Mouse (Mus musculus) intestine, embryonic 16.5 days (tissue): Measurements from ENCODE around the gene Zc3h12a. TPM values are rescaled to one million over a fixed set of nuclear protein-coding genes. Genes with fewer than 3 reads are reported as not detected.

Source experiments
- ATAC-seq: fragments of 200-750 bp; cut with Nextera tagmentation; 2 replicates; pipeline ENCODE4 v1.8.0; 2017; ENCODE audit warnings: moderate TSS enrichment, moderate library complexity
- H3K27ac ChIP-seq: fragments of 300-500 bp; sonication (generic); 2 replicates; pipeline ENCODE4 v1.5.1; 2014; ENCODE audit warnings: mild to moderate bottlenecking, low read length
- H3K27me3 ChIP-seq: fragments of 300-500 bp; sonication (generic); replicated peaks from 2 replicates; pipeline ENCODE4 v1.6.1; 2014; ENCODE audit warnings: low read length, control low read depth, mixed read lengths; ENCODE audit not compliant: control insufficient read depth, insufficient read depth
- H3K36me3 ChIP-seq: fragments of 300-500 bp; sonication (generic); 2 replicates; pipeline ENCODE4 v1.6.1; 2014; ENCODE audit warnings: low read length, control low read depth; ENCODE audit not compliant: control insufficient read depth, insufficient read depth
- H3K4me1 ChIP-seq: fragments of 300-500 bp; sonication (generic); 2 replicates; pipeline ENCODE4 v1.6.1; 2014; ENCODE audit warnings: low read length, control low read depth, mixed read lengths; ENCODE audit not compliant: control insufficient read depth, insufficient read depth
- H3K4me2 ChIP-seq: fragments of 300-500 bp; sonication (generic); 2 replicates; pipeline ENCODE4 v1.6.1; 2014; ENCODE audit warnings: low read depth, low read length, control low read depth
- H3K4me3 ChIP-seq: fragments of 300-500 bp; sonication (generic); 2 replicates; pipeline ENCODE4 v1.5.1; 2014; ENCODE audit warnings: mild to moderate bottlenecking, low read length
- H3K9ac ChIP-seq: fragments of 300-500 bp; sonication (generic); 2 replicates; pipeline ENCODE4 v1.6.1; 2014; ENCODE audit warnings: low read depth, low read length
- H3K9me3 ChIP-seq: fragments of 300-500 bp; sonication (generic); 2 replicates; pipeline ENCODE4 v1.6.1; 2016; ENCODE audit warnings: low read length, control low read depth; ENCODE audit not compliant: control insufficient read depth
- WGBS: fragments of 180-500 bp; shearing (Covaris S2); extraction: QIAGEN DNeasy Blood & Tissue Kit; methylation state at CpG from one replicate; pipeline ENCODE4 v1.1.7; 2014; 5-methylcytosine and 5-hydroxymethylcytosine counted together
- polyA plus RNA-seq: library from polyadenylated mRNA; unstranded; fragments of >200 nt; fragmentation: Nextera tagmentation; extraction: Ambion mirVana; gene quantifications from 2 replicates; pipeline ENCODE4 v1.2.1, GENCODE M21; 2015

Gene Zc3h12a
- polyA plus RNA-seq, 1 experiment from 2014 or later: 1.4 TPM

GRCm38 (mm10) chr4:125162701-125163100, 35.1 kb upstream of the Zc3h12a start:
- Histone ChIP-seq H3K36me3 (no peaks in the 10 kb centered on the region), H3K4me3 (no peak overlapping the region), H3K27me3 (no peaks in the 10 kb centered on the region), H3K27ac (no peak overlapping the region), H3K4me1 (peaks cover 2% of the 10 kb centered on the region; the same call in 1 of the 2 replicates), H3K4me2 (no peak overlapping the region), H3K9ac (no peak overlapping the region), H3K9me3 (no peaks in the 10 kb centered on the region)
- no peak for ATAC-seq
- WGBS: 59% methylated on average over 7 of the region's 7 CpGs

- WGBS: 53% methylated on average over 8 of the region's 8 CpGs
- no peak for ATAC-seq
These were observed 33.8 kb upstream of the Zc3h12a start for GRCm38 (mm10) chr4:125161392-125161791.

GRCm38 (mm10) chr4:125160951-125161331, 33.3 kb upstream of the Zc3h12a start:
- H3K4me2 ChIP-seq: peak overlapping the region; percentile 46; the same call in 1 of the 2 replicates
- ATAC-seq: no peak
- H3K27me3 ChIP-seq: no peaks in the 10 kb centered on the region
- no peak overlapping the region for H3K4me3 ChIP-seq
- no peaks in the 10 kb centered on the region for H3K9me3 ChIP-seq
- H3K36me3 ChIP-seq: no peaks in the 10 kb centered on the region
- no peak overlapping the region for H3K9ac ChIP-seq
- H3K4me1 ChIP-seq: peaks cover 2% of the 10 kb centered on the region; the same call in 1 of the 2 replicates
- H3K27ac ChIP-seq: no peak overlapping the region
- WGBS: 71% methylated on average over 10 of the region's 10 CpGs

More at GRCm38 (mm10) chr4:125161392-125161791, 33.8 kb upstream of the Zc3h12a start:
- H3K27ac ChIP-seq: no peak overlapping the region
- H3K36me3 ChIP-seq: no peaks in the 10 kb centered on the region
- H3K4me2 ChIP-seq: no peak overlapping the region
- no peak overlapping the region for H3K9ac ChIP-seq
- H3K9me3 ChIP-seq: no peaks in the 10 kb centered on the region
- peaks cover 2% of the 10 kb centered on the region; the same call in 1 of the 2 replicates for H3K4me1 ChIP-seq
- no peak overlapping the region for H3K4me3 ChIP-seq
- H3K27me3 ChIP-seq: no peaks in the 10 kb centered on the region

DNA sequence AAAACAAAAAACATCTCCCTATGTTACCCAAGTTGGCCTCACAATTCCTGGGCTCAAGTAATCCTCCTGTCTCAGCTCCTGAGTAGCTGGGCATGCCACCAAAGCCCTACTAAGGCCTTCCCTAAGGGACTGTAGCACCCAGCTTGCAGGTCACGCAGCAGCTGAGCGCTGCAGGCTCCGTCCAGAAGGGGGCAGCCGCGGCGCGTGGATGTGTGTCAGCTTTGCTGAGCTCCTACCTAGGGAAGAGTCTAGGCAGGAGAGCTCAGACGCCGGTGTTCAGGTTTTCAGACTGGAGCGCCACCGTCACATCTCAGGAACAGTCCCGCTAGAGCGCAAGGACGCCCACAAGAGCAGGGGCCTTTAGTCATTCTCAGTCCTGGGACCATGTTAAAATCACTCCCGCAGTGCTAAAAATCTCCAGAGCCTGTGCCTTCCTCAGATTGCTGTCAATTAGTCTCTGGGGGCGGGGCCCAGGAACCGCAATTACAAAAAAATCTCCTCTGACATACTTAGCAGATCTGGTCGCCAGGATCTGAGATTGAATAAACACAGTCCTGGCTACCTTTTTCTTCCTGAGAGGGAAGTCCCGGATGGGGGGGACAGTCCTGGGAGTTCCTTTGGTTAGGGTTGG, 32.8 kb upstream of the Zc3h12a start:
- ATAC-seq: peak; percentile 76; the same call in 1 of the 2 replicates
- Histone ChIP-seq H3K27me3 (no peaks in the 10 kb centered on the region), H3K9ac (0 out of 2 replicates have a peak overlapping the region, but pooled peaks have one; percentile 30), H3K9me3 (no peaks in the 10 kb centered on the region), H3K4me1 (peaks cover 2% of the 10 kb centered on the region; the same call in 1 of the 2 replicates), H3K4me2 (peak overlapping the region; percentile 46), H3K36me3 (no peaks in the 10 kb centered on the region), H3K27ac (no peak overlapping the region), H3K4me3 (no peak overlapping the region)
- WGBS: 6% methylated on average over 19 of the region's 19 CpGs

DNA sequence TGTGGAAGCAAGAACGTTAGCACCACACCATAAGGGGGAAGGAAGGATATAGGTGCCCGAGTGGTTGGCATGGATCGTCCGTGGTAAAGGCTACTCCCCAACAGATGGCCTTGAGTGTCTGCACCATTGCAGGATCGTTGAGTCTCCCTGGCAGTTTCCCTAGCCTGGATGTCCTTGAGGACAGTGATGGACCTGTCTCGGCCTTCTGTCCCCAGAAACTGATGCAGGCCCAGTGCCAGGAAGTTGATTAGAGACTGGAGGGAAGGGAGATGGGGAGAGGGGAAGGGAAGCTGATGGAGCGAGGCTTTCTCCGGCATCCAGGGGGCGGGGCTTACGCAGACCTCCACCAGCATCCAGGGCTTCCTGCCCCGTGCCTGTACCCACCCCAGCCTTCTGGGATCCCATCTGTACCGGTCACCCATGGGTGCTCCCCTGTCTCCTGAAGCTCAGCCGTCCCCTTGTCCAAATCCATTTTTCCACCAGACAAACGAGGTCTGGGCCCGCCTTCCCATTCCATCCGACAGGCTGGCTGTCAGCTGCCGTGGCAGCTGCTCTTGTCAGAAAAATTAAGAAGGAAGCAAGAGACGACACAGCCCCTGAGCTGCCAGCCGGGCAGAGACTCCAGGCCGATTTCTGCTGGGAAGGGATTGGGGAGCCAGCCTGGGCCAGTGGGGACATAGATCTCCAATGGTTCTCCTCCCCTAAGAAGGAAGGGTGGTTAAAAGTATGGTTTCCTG, 31.1 kb upstream of the Zc3h12a start:
- Histone ChIP-seq H3K27me3 (no peaks in the 10 kb centered on the region), H3K9ac (no peak overlapping the region), H3K4me2 (no peak overlapping the region), H3K9me3 (no peaks in the 10 kb centered on the region), H3K4me1 (peaks cover 2% of the 10 kb centered on the region; the same call in 1 of the 2 replicates), H3K4me3 (no peak overlapping the region), H3K36me3 (no peaks in the 10 kb centered on the region), H3K27ac (no peak overlapping the region)
- WGBS: 59% methylated on average over 20 of the region's 20 CpGs
- no peak for ATAC-seq

DNA sequence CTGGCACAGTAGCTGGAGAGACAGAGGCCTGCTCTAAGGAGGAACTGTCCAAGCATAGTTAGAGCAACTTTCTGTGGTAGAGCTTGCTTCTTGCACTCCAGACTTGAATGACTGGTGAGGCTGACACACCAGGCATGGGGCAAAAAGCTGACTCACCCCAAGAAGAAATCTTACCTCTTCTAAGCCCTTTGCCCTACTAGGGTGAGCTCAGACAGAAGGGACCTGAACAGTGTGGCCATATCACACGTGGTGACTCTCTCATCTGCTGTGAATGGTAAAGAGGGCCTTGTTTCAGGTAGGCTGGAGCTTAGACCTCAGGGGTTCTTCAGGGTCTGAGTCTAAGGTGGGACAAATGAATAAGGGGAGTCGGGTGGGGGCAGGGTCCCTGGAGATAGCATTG, 30.4 kb upstream of the Zc3h12a start:
- H3K4me1 ChIP-seq: peaks cover 2% of the 10 kb centered on the region; the same call in 1 of the 2 replicates
- no peak overlapping the region for H3K4me3 ChIP-seq
- no peaks in the 10 kb centered on the region for H3K9me3 ChIP-seq
- no peak overlapping the region for H3K9ac ChIP-seq
- WGBS: 81% methylated on average over 2 of the region's 2 CpGs
- no peak for ATAC-seq
- H3K27ac ChIP-seq: no peak overlapping the region
- no peaks in the 10 kb centered on the region for H3K36me3 ChIP-seq
- H3K27me3 ChIP-seq: no peaks in the 10 kb centered on the region
- H3K4me2 ChIP-seq: no peak overlapping the region

DNA sequence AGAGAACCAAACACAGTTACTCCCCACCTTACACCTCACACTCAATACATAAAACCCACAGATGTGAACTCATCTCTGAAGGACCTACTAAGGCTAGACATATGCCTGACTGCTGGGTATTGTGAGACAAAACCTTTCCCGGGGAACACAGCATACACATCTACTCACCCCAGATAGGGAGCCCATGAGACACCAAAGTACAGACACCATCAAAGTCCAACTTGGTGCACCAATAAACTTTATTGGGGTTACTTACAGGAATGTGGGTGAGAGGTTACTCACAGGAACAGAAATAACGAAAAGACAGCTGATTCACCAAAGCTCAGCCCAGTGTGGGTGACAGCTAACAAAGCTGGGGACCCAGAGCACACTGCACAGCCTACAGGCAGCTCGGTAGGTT, 29.7 kb upstream of the Zc3h12a start:
- Histone ChIP-seq H3K4me2 (no peak overlapping the region), H3K27ac (no peak overlapping the region), H3K27me3 (no peaks in the 10 kb centered on the region), H3K9me3 (no peaks in the 10 kb centered on the region), H3K4me3 (no peak overlapping the region), H3K9ac (no peak overlapping the region), H3K36me3 (no peaks in the 10 kb centered on the region), H3K4me1 (peaks cover 2% of the 10 kb centered on the region; the same call in 1 of the 2 replicates)
- WGBS: 59% methylated on average over 3 of the region's 3 CpGs
- peak; percentile 75 for ATAC-seq

DNA sequence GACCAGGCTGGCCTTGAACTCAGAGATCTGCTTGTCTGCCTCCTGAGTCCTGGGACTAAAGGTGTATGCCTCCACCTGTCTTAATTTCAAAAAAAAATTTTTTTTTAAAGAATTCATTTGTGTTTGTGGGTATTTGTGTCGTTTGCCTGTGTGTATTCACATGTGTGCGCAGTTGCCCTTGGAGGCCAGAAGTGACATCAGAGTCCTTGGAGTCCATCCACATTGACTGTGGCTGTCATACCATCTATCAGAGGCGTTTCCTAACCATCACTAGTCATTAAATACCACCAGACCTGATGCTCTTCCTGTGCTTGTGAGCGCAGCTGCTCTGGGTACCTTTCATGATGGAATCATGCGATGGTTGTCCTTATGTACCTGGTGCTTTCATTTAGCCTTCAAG, 28.0 kb upstream of the Zc3h12a start:
- WGBS: 87% methylated on average over 5 of the region's 5 CpGs
- no peak for ATAC-seq
- H3K9me3 ChIP-seq: no peaks in the 10 kb centered on the region

GRCm38 (mm10) chr4:125153659-125154241, 26.1 kb upstream of the Zc3h12a start:
- Histone ChIP-seq H3K9ac (no peak overlapping the region), H3K4me3 (no peak overlapping the region), H3K4me2 (no peak overlapping the region), H3K9me3 (no peaks in the 10 kb centered on the region), H3K27me3 (no peaks in the 10 kb centered on the region), H3K27ac (no peak overlapping the region), H3K4me1 (no peaks in the 10 kb centered on the region), H3K36me3 (no peaks in the 10 kb centered on the region)
- 51% methylated on average over 4 of the region's 4 CpGs for WGBS
- no peak for ATAC-seq

More for the DNA sequence above, 28.0 kb upstream of the Zc3h12a start:
- no peak overlapping the region for H3K9ac ChIP-seq
- no peak overlapping the region for H3K4me2 ChIP-seq
- no peaks in the 10 kb centered on the region for H3K36me3 ChIP-seq
- H3K4me1 ChIP-seq: peaks cover 2% of the 10 kb centered on the region; the same call in 1 of the 2 replicates
- no peaks in the 10 kb centered on the region for H3K27me3 ChIP-seq
- H3K27ac ChIP-seq: no peak overlapping the region
- no peak overlapping the region for H3K4me3 ChIP-seq
